8 mouse cellular contexts compared by ENCODE assay signal in genomic region chr4:80517476-80518285, GRCm38 (mm10).
DNase-seq lines count a peak whose midpoint lies in the region; ATAC-seq and TF ChIP-seq lines count a peak whose summit lies in the region.
"Had no signal": no experiment of that assay in that cellular context is flagged by ENCODE, and none has a peak within 500 bp of the region (broad histone marks: within the 10 kb centered on the region; RNA-seq: fewer than 3 reads in every experiment).

No protein-coding gene starts in this region.

- H3K27ac ChIP-seq in forebrain, embryonic 12.5 days = no peak overlapping the region
- no peak overlapping the region for H3K27ac ChIP-seq in hindbrain, embryonic 14.5 days
- no peak overlapping the region for H3K27ac ChIP-seq in midbrain, embryonic 11.5 days (ENCODE audit: low read depth, low read length)
- H3K27ac ChIP-seq: liver, embryonic 13.5 days had no signal

- H3K4me2 ChIP-seq in forebrain, embryonic 12.5 days = peak overlapping the region; percentile 39
- peak overlapping the region; percentile 40 for H3K4me2 ChIP-seq in hindbrain, embryonic 14.5 days (replicated peaks)
- peak overlapping the region; percentile 35 for H3K4me2 ChIP-seq in midbrain, embryonic 11.5 days
- H3K4me2 ChIP-seq: liver, embryonic 13.5 days had no signal

- WGBS in forebrain, embryonic 12.5 days = 25% methylated on average over 12 of the region's 12 CpGs
- WGBS in hindbrain, embryonic 14.5 days = 31% methylated on average over 12 of the region's 12 CpGs
- 31% methylated on average over 12 of the region's 12 CpGs for WGBS in midbrain, embryonic 11.5 days

- in situ Hi-C loops in Patski (cut with MboI; ENCODE audit: low pct_unique_long_range_greater_than_20kb) = no loop called here

- peak; percentile 66 for TF ChIP-seq CTCF in Patski (IDR thresholded peaks at IDR 0.05)

- no peaks in the 10 kb centered on the region for H3K27me3 ChIP-seq in Patski
- no peaks in the 10 kb centered on the region for H3K27me3 ChIP-seq in forebrain, embryonic 12.5 days
- no peaks in the 10 kb centered on the region for H3K27me3 ChIP-seq in hindbrain, embryonic 14.5 days (ENCODE audit: control insufficient read depth, insufficient read depth, low read length)
- no peaks in the 10 kb centered on the region for H3K27me3 ChIP-seq in midbrain, embryonic 11.5 days (ENCODE audit: control insufficient read depth, insufficient read depth, low read length)
- H3K27me3 ChIP-seq: liver, embryonic 13.5 days had no signal

- H3K4me1 ChIP-seq in forebrain, embryonic 12.5 days = peaks cover 11% of the 10 kb centered on the region
- H3K4me1 ChIP-seq in hindbrain, embryonic 14.5 days (replicated peaks; ENCODE audit: control insufficient read depth, insufficient read depth, low read length) = peaks cover 9% of the 10 kb centered on the region; the same call in 1 of the 2 replicates
- H3K4me1 ChIP-seq in midbrain, embryonic 11.5 days (ENCODE audit: control insufficient read depth, insufficient read depth, low read length) = peaks cover 4% of the 10 kb centered on the region; the same call in 1 of the 2 replicates
- H3K4me1 ChIP-seq: liver, embryonic 13.5 days had no signal

- H3K9ac ChIP-seq in forebrain, embryonic 12.5 days = no peak overlapping the region
- H3K9ac ChIP-seq in hindbrain, embryonic 14.5 days = 0 out of 2 replicates have a peak overlapping the region, but pooled peaks have one; percentile 9
- no peak overlapping the region for H3K9ac ChIP-seq in midbrain, embryonic 11.5 days (ENCODE audit: low read length)
- H3K9ac ChIP-seq: liver, embryonic 13.5 days had no signal

- H3K4me3 ChIP-seq in forebrain, embryonic 12.5 days (replicated peaks) = no peak overlapping the region
- H3K4me3 ChIP-seq in hindbrain, embryonic 14.5 days (replicated peaks; ENCODE audit: low read length) = no peak overlapping the region
- no peak overlapping the region for H3K4me3 ChIP-seq in midbrain, embryonic 11.5 days (ENCODE audit: low read depth, low read length)
- H3K4me3 ChIP-seq: liver, embryonic 13.5 days had no signal

- peak; percentile 31 for ATAC-seq in Patski
- ATAC-seq in forebrain, embryonic 12.5 days (ENCODE audit: low FRiP score) = peak; percentile 86
- ATAC-seq in hindbrain, embryonic 14.5 days (ENCODE audit: low FRiP score) = peak; percentile 67
- peak; percentile 86 for ATAC-seq in midbrain, embryonic 11.5 days (ENCODE audit: low FRiP score)
- ATAC-seq in inflammation-experienced regulatory T-cells, adult 6 months = no peak

- no peaks in the 10 kb centered on the region for H3K9me3 ChIP-seq in forebrain, embryonic 12.5 days
- no peaks in the 10 kb centered on the region for H3K9me3 ChIP-seq in hindbrain, embryonic 14.5 days (ENCODE audit: control insufficient read depth, low read length)
- no peaks in the 10 kb centered on the region for H3K9me3 ChIP-seq in midbrain, embryonic 11.5 days (ENCODE audit: control insufficient read depth, low read length)
- H3K9me3 ChIP-seq: liver, embryonic 13.5 days had no signal

- H3K36me3 ChIP-seq in forebrain, embryonic 12.5 days (replicated peaks) = no peaks in the 10 kb centered on the region
- no peaks in the 10 kb centered on the region for H3K36me3 ChIP-seq in hindbrain, embryonic 14.5 days (replicated peaks; ENCODE audit: control insufficient read depth, insufficient read depth)
- H3K36me3 ChIP-seq in midbrain, embryonic 11.5 days (ENCODE audit: control insufficient read depth, insufficient read depth, low read length) = no peaks in the 10 kb centered on the region
- H3K36me3 ChIP-seq: liver, embryonic 13.5 days had no signal

- DNase-seq in Patski (ENCODE audit: low read depth, low spot score) = no peak
- DNase-seq in c-Kit-positive CD71-positive TER-119-negative erythroid progenitor cells, embryonic 14.5 days (ENCODE audit: low read depth) = peak; percentile 3
- DNase-seq in hindbrain, embryonic 14.5 days (ENCODE audit: low spot score) = peak; percentile 87
- DNase-seq in layer of hippocampus, postnatal 25 days (ENCODE audit: extremely low spot score in 1 of 2, low spot score in 1 of 2) = peak; percentile 54 to 82
- peak; percentile 94 for DNase-seq in midbrain, embryonic 11.5 days (ENCODE audit: low spot score, missing footprints)
- DNase-seq: liver, embryonic 13.5 days had no signal

- POLR2A ChIA-PET in Patski (lab: Charles Lee) = no interaction called here

- CTCF ChIA-PET in Patski (lab: Charles Lee) = interaction anchor here (0.9 to 1.2 kb wide), 2 partner anchors 10 to 11 kb away, joined by 3 read pairs; no protein-coding TSS in a partner anchor
